8 mouse cellular contexts compared by ENCODE assay signal in genomic region chr1:182427426-182427825, GRCm38 (mm10). TPM values are rescaled to one million over a fixed set of nuclear protein-coding genes. Genes with fewer than 3 reads are reported as not detected.
DNase-seq lines count a peak whose midpoint lies in the region; ATAC-seq lines count a peak whose summit lies in the region.

No protein-coding gene starts in this region.

- intact Hi-C loops in left cerebral cortex, postnatal 14 days (cut with DNase I) = no loop called here

- ATAC-seq in activated CD4-positive, CD25-positive, alpha-beta regulatory T cell, adult 4 months = no peak

- peak; percentile 60 for DNase-seq in adrenal gland, adult 2 months
- no peak for DNase-seq in adrenal gland, postnatal 4 days (ENCODE audit: low spot score in 2 of 2)
- DNase-seq in ovary, postnatal 14 days (ENCODE audit: low spot score) = peak; percentile 22
- DNase-seq in ovary, adult 18-20 months (ENCODE audit: low spot score) = no peak
- DNase-seq in kidney, postnatal 10 days = peak; percentile 67
- DNase-seq in skeletal muscle tissue, adult 2 months (ENCODE audit: low read depth, low spot score) = peak; percentile 64
- DNase-seq in left cerebral cortex, postnatal 14 days (ENCODE audit: low spot score in 2 of 2) = no peak

RNA-seq across cellular contexts. Expression of gene Trp53bp2, which starts 18.5 kb away (rescaled TPM):
- total RNA-seq in adrenal gland, adult 2 months (2021) = 10 to 100 TPM; 20.1 to 22.2 TPM
- 14.2 and 14.3 TPM in 2 replicates for polyA plus RNA-seq in adrenal gland, adult 2 months (2012; rRNA removed)
- 10 to 100 TPM; 36.2 to 38.5 TPM for total RNA-seq in adrenal gland, postnatal 4 days (2021)
- total RNA-seq in left cerebral cortex, postnatal 14 days (2021) = 10 to 100 TPM; 18.7 to 19.0 TPM
- polyA plus RNA-seq in activated CD4-positive, CD25-positive, alpha-beta regulatory T cell, adult 4 months (2017; shearing (Covaris generic)) = 1 to 10 TPM; 7.7 TPM

Comparison
In these comparisons a context has a peak if more than half of its experiments do, and no peak if none do; other contexts are left out.
1. DNase-seq: peak in adrenal gland, adult 2 months (single experiment), ovary, postnatal 14 days (single experiment), kidney, postnatal 10 days (single experiment) and skeletal muscle tissue, adult 2 months (single experiment); none in adrenal gland, postnatal 4 days (0 of 2), ovary, adult 18-20 months (single experiment) and left cerebral cortex, postnatal 14 days (0 of 2).